Mouse (Mus musculus) urinary bladder, postnatal 10 days (tissue): ENCODE data around the gene Nfx1.

ENCODE experiments used
- DNase-seq: peaks from one replicate; pipeline ENCODE4 v3.0.0; 2022; ENCODE audit warnings: low spot score

The Nfx1 gene

GRCm38 (mm10) chr4:41047524-41048271, 77.0 kb downstream of the Nfx1 start, which contains the start of gene Aqp7:
Gene Aqp7, minus strand, starts transcription at chr4:41048139.
- no peak for DNase-seq

- DNase-seq, result no peak
These were observed 78.2 kb downstream of the Nfx1 start for GRCm38 (mm10) chr4:41048926-41049325.

- DNase-seq, result peak; percentile 43
These were observed 80.3 kb downstream of the Nfx1 start for GRCm38 (mm10) chr4:41050726-41051675.

GRCm38 (mm10) chr4:41051781-41052180, 81.1 kb downstream of the Nfx1 start:
- DNase-seq, result no peak

GRCm38 (mm10) chr4:41055111-41055510, 84.4 kb downstream of the Nfx1 start:
- no peak for DNase-seq

- no peak for DNase-seq
These were observed 85.5 kb downstream of the Nfx1 start for GRCm38 (mm10) chr4:41056253-41056652.

GRCm38 (mm10) chr4:41056742-41057332, 86.1 kb downstream of the Nfx1 start:
- DNase-seq, result no peak

- no peak for DNase-seq
These were observed 86.7 kb downstream of the Nfx1 start for GRCm38 (mm10) chr4:41057361-41057760.

- no peak for DNase-seq
These were observed 92.6 kb downstream of the Nfx1 start for GRCm38 (mm10) chr4:41063351-41063750.

GRCm38 (mm10) chr4:41063894-41064673, 93.4 kb downstream of the Nfx1 start:
- DNase-seq, result no peak

GRCm38 (mm10) chr4:41065196-41065595, 94.5 kb downstream of the Nfx1 start:
- DNase-seq, result no peak

- DNase-seq, result no peak
These were observed 101.1 kb downstream of the Nfx1 start for GRCm38 (mm10) chr4:41071500-41072429.

- no peak for DNase-seq
These were observed 102.5 kb downstream of the Nfx1 start for GRCm38 (mm10) chr4:41073008-41073817.

- no peak for DNase-seq
These were observed 103.8 kb downstream of the Nfx1 start for GRCm38 (mm10) chr4:41074461-41074860.
